Mouse (Mus musculus) heart, adult 8-10 months (tissue): Measurements from ENCODE around the gene Cdpf1. TPM values are rescaled to one million over a fixed set of nuclear protein-coding genes. Genes with fewer than 3 reads are reported as not detected.
"Not testable (repeated sequence)": the region's sequence is repeated elsewhere in the genome, so short reads cannot be mapped to it uniquely, and the experiment has no call there.

Experiments used
- DNase-seq: peaks from one replicate; pipeline ENCODE4 v3.0.0; 2022; ENCODE audit warnings: low spot score
- total RNA-seq, 4 experiments: library from RNA; stranded (reverse); gene quantifications; 2 replicates each; pipeline ENCODE4 v1.2.4; 2022

The Cdpf1 gene
- total RNA-seq, 4 experiments from 2014 or later, result 27.1 to 38.5 (median 31.0) TPM

DNA sequence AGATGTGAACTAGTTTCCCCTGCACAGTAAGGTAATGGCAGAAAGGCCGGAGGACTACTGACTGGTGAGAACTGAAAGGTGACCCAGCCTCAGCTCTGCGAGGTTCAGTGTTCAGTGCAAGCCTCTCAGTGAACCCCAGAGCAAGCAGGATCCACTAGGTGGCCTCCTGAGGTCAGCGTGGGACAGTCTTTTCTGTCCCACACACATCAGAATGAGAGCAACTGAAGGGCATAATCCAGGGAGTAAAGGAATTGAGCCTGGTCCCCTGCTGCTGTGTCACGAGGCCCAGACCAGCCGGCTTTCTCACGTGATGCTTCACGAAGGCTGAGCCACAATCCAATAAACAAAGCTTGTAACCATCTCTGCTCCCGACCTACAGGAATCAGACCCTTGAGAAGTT lies 3.1 kb downstream of the Cdpf1 start:
- no peak for DNase-seq

DNA sequence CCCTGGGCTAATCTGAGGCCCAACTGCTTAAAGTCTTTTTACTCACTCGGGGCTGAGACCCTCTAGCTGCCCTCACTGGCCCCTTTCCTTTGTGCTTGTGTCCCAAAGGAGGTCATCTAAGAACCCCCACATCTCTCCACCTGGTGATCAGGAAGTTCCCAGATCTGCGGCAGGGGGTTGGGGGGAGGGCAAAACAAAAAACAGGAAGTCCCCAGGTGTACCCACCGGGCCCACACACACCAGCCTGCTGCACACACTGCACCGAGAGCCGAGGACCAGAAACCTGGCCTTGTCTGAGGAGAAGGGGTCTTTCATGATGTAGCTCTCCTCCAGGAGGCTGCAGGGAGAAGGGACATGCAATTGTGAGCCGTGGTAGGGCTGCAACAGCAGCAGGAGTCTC lies 3.5 kb downstream of the Cdpf1 start:
- no peak for DNase-seq

DNA sequence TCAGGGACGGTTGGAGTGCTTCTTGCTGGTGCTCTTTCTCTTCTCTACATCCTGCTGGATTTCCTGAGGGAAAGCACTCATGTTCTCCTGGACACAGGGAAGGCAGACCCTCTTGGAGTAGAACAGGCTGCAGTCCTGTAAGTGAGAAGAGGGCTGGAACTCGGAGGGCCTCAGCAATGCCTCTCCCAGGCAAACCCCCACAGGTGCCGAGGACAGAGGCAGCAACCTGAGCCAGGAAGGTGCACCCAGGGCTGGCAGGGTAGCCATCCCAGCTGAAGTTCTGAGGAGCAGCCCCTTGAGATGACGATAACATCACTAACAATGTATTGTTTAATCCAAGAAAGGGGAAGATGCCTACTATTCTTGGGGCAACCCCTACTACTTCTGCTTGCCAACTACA lies 4.1 kb downstream of the Cdpf1 start:
- no peak for DNase-seq

DNA sequence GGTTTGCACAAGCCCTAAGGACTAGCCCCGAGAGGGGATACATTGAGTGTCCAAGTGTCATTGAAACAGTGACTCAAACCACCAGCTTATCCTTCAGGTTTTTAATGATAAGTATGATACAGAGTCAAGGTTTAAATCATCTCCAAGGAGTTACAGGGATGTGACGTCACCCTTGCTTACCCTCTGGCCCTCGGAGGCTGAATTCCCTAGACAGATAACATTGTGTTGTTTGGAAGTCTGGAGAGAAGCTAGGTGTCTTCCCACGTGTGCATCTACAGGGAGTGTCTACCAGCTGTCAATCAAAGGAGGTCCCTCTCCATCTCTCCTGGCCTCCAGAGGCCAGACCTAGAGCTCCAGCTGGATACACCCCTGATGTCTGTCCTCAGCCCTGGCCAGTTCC lies 4.6 kb downstream of the Cdpf1 start:
- DNase-seq, result no peak

DNA sequence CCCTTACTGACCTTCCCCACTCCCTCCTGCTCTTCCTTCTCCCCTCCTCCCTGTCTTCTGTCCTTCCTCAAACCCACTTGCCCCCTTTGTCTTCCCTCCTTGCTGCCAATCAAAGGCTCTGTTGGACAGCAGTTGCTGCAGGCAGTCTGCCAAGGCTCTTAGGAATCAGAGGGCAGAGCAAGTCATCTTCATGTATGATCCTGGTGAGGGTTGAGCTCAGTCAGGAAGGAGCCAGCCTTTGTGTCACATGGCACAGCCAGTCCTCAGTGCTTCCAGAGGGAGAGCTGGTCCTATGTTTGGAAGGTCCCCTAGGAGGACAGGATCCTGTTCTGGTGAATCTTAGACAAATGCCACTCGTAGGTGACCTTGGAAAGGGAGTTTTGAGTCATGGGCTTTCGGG lies 8.6 kb downstream of the Cdpf1 start:
- peak; percentile 42 for DNase-seq

DNA sequence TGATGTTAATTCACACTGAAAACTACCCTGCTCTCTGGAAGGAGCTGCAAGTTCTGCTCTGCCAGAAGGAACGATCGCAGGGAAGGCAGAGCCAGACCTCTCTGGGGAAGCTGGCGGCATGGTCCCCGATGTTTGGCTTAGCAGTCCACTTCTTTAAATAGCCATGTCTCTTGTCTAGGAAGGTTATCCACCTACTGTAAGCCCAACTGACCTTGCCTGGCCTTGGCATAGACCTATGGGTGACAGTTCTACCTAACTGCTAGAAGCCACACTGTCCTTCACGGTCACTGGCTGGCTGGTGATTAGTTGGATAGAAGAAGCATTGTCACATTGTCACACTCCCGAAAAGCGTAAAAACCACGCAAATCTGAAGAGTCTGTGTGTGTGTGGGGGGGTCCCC lies 12.8 kb downstream of the Cdpf1 start:
- DNase-seq, result peak; percentile 52

DNA sequence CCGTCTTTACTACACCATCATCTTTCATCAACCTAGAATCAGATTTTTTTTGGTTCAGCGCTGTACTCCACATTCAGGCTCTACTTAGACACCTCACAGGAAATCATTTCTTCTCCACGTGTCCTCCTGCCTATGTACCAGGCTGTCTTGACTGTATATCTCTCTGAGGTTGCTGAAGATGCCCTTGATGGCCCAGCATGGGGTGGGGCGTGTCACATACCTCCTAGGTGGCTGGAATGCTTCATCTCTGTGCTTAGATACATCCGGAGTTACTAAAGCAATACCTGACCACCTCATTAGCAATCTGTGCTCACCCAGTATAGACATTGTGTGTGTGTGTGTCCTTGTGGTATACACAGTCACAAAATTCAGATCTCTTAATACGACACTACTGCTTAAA lies 16.0 kb downstream of the Cdpf1 start:
- DNase-seq, result no peak

DNA sequence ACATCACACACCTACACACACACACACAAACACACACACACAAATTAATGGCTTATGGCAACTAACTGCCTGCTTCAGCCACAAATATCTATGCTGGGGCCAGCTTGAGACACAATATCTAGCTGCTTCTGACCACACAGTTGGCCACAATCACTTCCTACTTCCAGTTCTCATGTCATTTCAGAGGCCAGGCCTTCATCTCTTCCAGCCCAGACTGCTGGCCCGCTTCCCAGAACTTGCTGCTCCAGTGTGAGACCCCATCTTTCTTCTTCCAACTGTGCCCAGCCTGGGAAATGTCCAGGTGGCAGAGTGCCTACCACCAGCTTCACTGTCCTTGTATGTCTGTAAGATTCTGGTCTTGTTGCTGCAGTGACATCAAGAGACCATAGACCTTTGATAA lies 18.7 kb downstream of the Cdpf1 start:
- DNase-seq, result peak; percentile 57

DNA sequence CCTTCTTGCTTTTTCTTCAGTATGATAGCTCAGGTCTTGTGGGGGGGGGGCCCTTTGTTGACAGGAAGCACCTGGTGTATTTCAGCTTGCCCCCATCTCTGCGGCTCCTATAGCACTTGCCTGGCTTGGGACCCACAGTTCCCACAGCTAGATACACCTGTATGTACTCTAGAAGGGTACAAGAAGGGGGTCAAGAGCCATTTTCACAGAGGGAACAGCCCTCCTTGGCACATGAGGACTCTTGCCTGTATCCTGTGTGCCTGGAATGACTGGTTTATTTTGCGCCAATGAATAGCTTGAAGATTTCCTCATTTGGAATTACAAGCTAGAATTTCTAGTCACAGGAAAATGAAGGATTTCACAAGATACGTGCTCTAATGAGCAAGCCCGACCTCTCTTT lies 20.0 kb downstream of the Cdpf1 start:
- no peak for DNase-seq

DNA sequence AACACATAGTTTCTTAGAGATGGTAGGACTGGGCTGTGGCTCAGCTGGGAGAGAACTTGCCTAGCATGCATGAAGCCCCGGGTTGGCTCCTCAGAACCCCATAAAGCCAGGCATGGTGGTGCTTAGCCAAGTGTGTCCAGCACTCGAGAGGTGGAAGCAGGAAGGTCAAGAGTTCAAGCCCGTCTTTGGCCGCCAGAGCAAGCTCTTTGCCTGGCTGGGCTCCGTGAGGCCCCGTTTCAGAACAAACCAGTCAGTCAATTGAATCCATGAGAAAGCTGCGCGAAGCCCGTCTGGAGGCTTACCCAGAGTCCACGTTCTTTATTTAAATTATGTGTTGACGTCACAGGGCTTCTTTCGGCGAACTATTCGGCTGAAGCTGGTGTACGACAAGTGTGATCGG lies 22.9 kb downstream of the Cdpf1 start:
- DNase-seq, result no peak

DNA sequence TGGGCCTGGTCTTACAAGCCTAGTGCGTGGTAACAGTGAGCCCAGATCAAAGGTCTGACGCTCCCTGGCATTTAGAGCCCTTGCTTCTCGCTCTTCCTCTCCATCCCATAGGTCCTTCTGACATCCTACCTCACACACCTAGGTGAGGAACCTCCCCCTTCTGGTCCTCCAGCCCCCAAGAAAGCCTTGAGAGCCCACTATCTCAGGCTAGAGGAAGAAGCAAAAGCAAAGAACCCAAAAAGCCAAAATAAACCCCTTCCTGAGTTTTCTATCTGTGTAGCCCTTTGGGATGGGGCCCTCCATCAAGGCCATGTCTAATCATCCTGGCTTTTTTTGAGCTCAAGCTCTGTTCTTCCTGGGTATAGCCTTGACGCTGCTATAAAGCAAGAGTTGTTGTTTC lies 23.4 kb downstream of the Cdpf1 start:
- DNase-seq, result no peak

DNA sequence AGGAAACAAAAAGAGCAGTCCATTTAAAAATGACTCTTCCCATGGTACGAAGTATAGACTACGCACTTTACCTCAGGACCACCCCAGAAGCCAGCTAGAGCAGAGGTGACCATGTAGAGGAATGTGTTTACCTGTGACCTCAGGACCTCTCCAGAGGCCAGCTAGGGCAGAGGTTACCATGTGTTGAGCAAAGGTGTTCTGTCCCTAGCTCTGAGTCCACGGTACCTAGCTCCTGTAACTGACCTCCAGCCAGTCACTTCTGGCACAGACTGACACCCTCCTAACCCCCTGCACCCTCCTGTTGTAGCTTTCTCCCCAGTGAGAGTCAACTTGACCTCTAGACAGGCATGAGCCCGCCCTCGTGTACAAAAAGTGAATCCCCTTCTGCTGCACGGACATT lies 24.0 kb downstream of the Cdpf1 start:
- DNase-seq, result no peak

DNA sequence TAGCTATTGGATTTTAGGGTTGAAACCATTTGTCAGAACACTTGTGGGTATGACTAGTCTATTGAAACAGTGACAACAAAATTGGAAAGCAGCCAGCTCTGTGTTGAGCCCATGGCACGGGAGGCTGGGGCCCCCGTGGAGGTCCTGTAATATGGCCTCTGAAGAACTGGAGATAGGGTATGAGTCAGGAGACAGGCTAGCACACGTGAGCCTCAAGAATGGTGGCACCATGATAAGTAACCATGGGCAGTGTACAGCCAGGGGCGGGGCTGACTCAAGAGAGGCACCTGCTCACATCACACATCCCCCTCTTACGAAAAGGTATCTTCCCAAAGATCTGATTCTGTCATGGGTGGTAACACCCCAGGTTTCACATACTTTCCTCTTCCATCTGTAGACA lies 24.8 kb downstream of the Cdpf1 start:
- no peak for DNase-seq

DNA sequence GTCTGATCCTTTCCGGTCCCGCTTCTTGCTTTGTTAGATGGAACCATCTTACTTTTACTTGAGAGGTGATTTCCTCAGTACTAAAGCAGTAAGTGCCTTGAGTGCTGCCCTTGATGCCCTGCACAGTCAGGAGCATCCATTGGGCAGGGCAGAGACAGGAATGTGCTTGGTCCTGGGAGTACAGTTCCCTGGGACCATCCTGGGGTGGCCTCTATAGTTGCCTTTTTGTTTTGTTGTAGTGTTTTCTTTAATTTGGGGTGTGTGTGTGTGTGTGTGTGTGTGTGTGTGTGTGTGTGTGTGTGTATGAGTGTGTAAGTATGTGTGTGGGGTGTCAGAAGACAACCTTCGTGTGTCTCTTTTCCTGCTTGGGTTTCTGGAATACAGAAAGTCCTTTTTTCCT lies 27.2 kb downstream of the Cdpf1 start:
- no peak for DNase-seq

DNA sequence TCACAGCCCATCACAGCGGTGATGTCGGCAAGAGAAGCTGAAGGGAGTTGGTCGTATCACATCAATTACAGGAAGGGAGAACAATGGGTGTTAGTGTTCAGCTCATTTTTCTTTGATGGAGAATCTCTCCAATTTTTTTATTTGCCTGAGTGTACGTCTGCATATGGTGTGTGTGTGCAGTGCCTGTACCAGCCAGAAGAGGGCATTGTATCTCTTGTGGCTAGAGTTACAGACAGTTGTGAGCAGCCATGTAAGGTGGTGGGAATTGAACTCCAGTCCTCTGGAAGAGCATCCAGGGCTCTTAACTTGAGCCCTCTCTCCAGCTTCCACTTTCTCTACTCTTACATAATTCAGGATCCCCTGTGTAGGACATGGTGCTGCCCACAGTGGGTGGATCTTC lies 28.4 kb downstream of the Cdpf1 start:
- DNase-seq, result no peak

DNA sequence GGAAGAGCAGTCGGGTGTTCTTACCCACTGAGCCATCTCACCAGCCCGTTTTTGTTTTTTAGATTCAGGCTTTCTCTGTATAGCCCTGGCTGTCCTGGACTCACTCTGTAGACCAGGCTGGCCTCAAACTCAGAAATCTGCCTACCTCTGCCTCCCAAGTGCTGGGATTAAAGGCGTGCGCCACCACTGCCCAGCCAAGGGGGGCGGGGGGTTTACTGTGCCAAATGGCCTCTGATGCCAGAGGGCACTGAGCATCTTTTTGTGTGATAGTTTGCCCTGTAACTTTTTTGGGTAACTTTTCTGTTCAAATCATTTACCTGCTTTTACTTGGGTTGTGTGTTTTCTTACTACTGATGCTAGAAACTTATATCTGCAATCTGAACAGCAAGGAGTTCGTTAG lies 32.6 kb downstream of the Cdpf1 start:
- DNase-seq, result not testable (repeated sequence)

DNA sequence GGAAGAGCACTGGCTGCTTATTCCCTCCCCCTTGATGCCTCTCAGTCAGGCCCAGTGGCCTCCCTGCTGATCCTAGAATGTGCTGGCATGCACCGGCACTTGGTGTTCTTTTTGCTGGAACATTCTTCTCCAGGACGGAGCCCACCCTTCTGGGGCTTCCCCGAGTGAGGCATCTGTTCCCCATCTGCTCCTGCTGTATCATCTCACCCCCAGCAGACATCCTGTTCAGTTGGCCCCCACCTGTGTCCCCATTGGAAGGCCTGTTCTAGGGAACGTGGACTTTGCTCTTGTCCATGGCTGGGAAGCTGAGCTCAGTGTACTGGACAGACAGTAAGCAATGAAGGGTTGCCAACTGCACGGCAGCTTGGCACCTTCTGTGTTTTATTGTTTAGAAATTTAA lies 34.7 kb downstream of the Cdpf1 start:
- peak; percentile 28 for DNase-seq

DNA sequence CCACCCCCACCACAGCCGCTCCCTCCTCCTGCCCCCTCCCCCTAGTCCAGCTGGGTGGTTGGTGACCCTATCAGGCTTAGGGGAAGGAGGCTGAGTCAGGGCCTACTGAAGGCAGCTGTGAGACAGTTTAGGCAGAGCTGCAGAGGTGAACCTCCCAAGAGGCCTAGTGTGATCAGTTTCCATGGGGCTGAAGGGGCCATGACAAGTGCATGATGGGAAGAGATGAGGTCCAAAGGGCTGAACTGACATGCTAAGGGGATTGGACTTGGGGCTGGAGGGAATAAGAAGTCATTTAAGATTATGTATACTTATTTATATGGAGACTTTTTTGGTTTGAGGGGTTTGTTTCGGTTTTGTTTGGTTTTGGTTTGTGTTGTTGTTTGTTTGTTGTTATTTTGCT lies 35.3 kb downstream of the Cdpf1 start:
- DNase-seq, result no peak

DNA sequence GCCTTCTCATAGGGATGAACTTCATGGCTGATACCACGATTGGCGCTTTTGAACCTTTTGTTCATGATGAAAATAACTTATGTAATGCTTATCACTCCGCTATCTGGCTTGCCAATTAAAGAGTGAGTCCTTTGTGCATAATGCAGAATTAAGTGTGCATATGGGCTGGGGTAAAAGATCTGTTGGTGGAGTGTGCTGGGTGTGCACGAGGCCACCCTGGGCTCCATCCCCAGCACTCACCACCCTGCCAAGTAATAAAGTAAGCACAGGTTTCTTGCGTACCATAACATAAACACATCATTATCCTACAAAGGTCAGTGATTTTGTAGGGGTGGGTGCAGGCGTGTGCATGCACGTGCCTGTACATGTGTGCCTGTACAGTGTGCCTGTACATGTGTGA lies 36.5 kb downstream of the Cdpf1 start:
- DNase-seq, result no peak

DNA sequence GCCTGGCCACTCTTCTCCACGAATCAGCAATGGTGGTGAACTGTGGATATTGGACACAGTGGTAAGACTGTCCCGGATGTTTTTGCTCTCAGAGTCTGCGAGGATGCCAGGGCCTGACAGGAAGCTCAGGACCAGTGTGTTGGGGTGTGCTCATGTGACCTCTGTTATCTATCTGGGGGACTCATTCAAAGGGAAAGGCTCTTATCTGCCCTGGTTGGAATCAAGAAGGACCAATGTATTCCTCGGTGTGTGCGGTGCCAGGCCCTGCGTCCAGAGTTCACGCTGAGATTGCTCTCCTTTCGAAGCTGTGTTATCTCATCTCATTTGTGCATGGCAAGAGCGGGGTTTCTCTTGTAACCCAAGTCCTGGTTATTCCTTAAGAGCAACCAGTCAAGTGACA lies 37.1 kb downstream of the Cdpf1 start:
- no peak for DNase-seq

DNA sequence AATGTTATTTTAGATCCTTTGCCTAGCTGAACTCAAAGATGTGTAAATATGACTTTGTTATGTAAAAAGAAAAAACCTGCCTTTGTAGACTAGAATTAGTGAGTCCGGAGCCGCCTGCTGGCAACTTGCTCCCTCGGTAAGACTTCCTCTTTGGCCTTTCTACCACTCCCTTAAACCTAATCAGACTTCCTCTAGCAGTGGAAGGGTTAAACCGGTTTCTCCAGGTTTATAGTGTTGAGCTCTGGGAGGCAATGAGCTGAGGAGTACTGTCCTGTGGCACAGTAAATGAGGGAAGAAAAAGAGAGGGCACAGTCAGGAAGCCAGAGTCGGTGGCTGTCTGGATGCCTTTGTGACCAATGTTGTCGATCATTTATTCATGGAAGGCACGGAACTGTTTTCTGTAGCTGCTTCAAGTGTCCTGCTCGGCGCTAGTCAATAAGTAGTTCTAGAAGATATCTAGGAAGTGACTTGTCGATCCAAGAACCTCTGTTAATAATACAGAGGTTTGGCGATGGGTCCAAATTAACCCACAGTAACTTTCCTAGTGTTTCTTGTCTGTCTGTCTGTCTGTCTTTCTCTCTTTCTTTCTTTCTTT lies 39.3 kb downstream of the Cdpf1 start:
- DNase-seq, result no peak

DNA sequence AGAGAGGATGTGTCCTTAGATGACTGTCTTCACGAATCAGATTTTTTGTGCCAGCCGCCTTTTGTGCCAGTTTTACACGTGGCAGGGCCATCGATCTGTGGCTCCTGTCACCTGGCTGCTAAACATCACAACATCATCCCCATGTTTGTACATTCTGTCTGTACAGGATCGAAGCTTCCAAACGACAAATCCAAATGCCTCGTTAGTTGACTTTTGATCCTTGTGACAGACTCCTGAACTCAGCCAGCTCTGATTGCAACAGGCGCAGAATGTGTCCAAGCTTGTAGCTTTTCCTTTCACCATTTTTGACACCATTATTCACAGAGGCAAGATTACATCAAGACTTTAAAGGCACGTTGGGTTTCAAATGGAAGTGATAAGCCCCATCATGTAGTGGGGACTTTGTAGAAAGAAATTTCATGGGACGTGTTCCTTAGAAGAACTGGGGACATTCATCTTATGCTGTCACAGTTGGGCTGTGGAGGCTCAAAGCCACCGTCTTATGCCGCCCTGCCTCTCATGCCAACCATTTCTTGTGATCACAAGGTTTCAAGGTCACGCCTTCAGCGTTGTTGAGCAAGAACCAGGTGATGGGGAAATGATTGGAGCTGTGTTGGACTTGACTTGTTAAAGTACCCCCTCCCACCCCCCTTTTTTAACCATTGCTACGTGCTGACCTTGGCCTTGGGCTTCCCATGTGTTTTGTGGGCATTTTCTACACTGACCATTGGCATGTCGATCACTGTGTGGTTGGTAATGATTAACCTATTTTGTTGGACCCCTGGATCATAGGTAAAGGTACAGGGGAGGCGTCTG lies 40.0 kb downstream of the Cdpf1 start:
- no peak for DNase-seq

DNA sequence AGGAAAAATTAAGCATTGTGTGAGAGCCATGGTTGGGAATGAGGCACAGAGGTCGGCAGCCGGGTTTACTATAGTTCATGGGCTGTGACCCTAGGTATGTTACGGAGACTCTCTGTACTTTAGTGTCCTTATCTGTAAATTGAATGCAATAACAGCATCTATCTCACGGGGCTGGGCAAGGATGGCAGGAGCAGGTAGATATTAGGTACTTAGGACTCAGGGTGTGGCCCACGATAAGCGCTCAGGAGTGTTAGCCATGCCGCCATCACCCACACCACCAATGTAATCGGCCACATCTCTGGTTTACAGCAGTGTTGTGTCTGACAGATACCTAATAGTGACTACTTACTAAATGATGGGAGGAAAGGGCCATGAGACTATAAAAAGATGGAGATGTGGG lies 42.5 kb downstream of the Cdpf1 start:
- no peak for DNase-seq

DNA sequence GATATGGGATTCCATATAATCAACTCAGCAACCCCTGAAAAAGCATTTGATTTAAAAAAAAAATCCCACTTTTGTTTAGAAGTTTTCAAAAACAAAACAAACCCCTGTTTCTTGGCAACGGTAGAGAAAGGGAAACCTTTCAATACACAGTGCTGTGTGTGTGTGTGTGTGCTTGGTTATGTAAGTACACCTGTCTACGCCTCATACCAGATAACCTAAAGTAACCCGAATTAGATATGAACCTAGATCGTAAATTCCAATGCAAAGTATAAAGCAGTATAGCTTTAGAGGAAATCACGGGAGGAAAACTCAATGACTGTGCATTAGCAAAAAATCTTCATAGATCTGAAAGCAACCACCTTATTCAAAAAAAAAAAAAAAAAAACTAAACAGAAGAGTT lies 44.8 kb downstream of the Cdpf1 start:
- no peak for DNase-seq
